Comparison of ENCODE assay signal across 8 mouse cellular contexts in the genomic region with DNA sequence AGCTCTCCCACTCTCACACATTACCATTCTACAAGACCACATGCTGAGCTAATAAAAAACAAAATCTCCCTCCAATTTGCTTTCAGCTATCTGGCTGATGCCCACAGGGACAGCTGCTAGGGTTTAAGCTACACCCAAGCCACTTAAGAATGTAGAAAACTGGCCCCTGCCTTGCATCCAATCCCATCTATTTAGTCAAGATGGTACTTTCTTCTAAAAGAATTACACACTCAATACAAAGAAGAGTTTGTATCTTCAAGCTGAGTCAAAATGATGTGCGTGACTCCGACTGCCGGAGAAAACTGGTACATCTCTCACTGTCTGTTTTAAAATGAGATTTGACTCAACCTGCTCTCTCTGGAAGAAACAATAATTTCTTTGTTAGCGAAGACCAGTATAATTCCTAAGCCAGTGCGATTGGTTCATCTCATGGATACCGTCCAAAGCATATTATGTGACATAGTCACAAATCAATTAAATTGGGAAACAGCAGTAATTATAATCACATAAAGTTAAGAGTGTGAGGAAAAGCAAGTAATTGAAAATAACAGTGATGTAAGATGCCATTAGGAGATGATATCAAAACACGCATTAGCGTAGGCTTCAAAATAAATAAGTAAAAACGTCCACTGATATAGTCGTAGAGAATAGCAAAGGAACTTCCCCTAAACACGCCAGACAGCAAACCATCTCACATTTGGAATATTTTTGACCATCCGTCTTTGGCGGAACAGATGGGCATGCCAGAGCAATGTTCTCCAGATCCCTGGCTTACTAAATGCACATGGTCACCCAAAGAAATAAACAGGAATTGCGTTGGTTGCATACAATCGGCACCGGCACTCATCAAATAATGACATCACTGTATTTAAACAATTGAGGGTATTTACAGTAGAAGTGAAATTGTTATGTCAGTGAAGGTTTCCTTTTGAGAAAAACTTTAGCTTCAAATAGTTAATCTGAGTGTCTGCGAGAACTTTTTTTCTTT. TPM values are rescaled to one million over a fixed set of nuclear protein-coding genes. Genes with fewer than 3 reads are reported as not detected.
DNase-seq lines count a peak whose midpoint lies in the region; ATAC-seq and TF ChIP-seq lines count a peak whose summit lies in the region.

No protein-coding gene starts in this region.

- WGBS in hindbrain, embryonic 14.5 days: 39% methylated on average over 17 of the region's 17 CpGs
- 49% methylated on average over 17 of the region's 17 CpGs for WGBS in midbrain, embryonic 10.5 days

- H3K4me2 ChIP-seq in hindbrain, embryonic 14.5 days (replicated peaks): peak overlapping the region; percentile 86

- H3K4me3 ChIP-seq in erythroblast, embryonic 14.5 days (replicated peaks): peak overlapping the region; percentile 62
- peak overlapping the region; percentile 68 for H3K4me3 ChIP-seq in hindbrain, embryonic 14.5 days (replicated peaks; ENCODE audit: low read length)
- H3K4me3 ChIP-seq in midbrain, embryonic 10.5 days: peak overlapping the region; percentile 75

- no peak for ATAC-seq in erythroblast, adult 5-6 weeks (replicated peaks; ENCODE audit: low FRiP score, poor library complexity, severe bottlenecking)
- ATAC-seq in hindbrain, embryonic 14.5 days (ENCODE audit: low FRiP score): no peak
- no peak for ATAC-seq in CD4-positive, CD25-positive, alpha-beta regulatory T cell, adult 4 months

- H3K9ac ChIP-seq in hindbrain, embryonic 14.5 days: peak overlapping the region; percentile 66

- peak; percentile 23 for DNase-seq in brain, embryonic 14.5 days (ENCODE audit: low read depth)
- DNase-seq in hindbrain, embryonic 14.5 days (ENCODE audit: low spot score): no peak
- no peak for DNase-seq in midbrain, embryonic 10.5 days (ENCODE audit: low spot score)
- no peak for DNase-seq in cerebellum, adult 11 months
- DNase-seq in cerebellum, adult 11-12 months: no peak

- H3K27me3 ChIP-seq in erythroblast, embryonic 14.5 days (ENCODE audit: control insufficient read depth): peaks cover 20% of the 10 kb centered on the region
- H3K27me3 ChIP-seq in hindbrain, embryonic 14.5 days (ENCODE audit: control insufficient read depth, insufficient read depth, low read length): no peaks in the 10 kb centered on the region
- H3K27me3 ChIP-seq in midbrain, embryonic 10.5 days (ENCODE audit: low read depth, poor library complexity, severe bottlenecking): no peaks in the 10 kb centered on the region

- no peaks in the 10 kb centered on the region for H3K36me3 ChIP-seq in erythroblast, embryonic 14.5 days (ENCODE audit: control insufficient read depth)
- H3K36me3 ChIP-seq in hindbrain, embryonic 14.5 days (replicated peaks; ENCODE audit: control insufficient read depth, insufficient read depth): no peaks in the 10 kb centered on the region
- no peaks in the 10 kb centered on the region for H3K36me3 ChIP-seq in midbrain, embryonic 10.5 days

- TF ChIP-seq POLR2A in brain, embryonic 14.5 days (IDR thresholded peaks at IDR 0.05; ENCODE audit: borderline replicate concordance, extremely low read depth, insufficient read depth, insufficient read length, poor library complexity, severe bottlenecking): no peak

- no peak overlapping the region; the same call in 1 of the 2 replicates for H3K27ac ChIP-seq in hindbrain, embryonic 14.5 days
- H3K27ac ChIP-seq in midbrain, embryonic 10.5 days (replicated peaks): no peak overlapping the region

- H3K4me1 ChIP-seq in erythroblast, embryonic 14.5 days (ENCODE audit: control insufficient read depth): peaks cover 14% of the 10 kb centered on the region
- peaks cover 17% of the 10 kb centered on the region; the same call in 1 of the 2 replicates for H3K4me1 ChIP-seq in hindbrain, embryonic 14.5 days (replicated peaks; ENCODE audit: control insufficient read depth, insufficient read depth, low read length)
- peaks cover 33% of the 10 kb centered on the region for H3K4me1 ChIP-seq in midbrain, embryonic 10.5 days

- no peak for TF ChIP-seq CTCF in brain, embryonic 14.5 days (IDR thresholded peaks at IDR 0.05; ENCODE audit: borderline replicate concordance, extremely low read depth, insufficient read depth, insufficient read length)

- no peaks in the 10 kb centered on the region for H3K9me3 ChIP-seq in erythroblast, embryonic 14.5 days (ENCODE audit: control insufficient read depth, low read length)
- no peaks in the 10 kb centered on the region for H3K9me3 ChIP-seq in hindbrain, embryonic 14.5 days (ENCODE audit: control insufficient read depth, low read length)
- no peaks in the 10 kb centered on the region for H3K9me3 ChIP-seq in midbrain, embryonic 10.5 days (replicated peaks)

RNA-seq across cellular contexts. Expression of a gene that starts 1.0 kb away (rescaled TPM):
- not detected in 2 replicates for polyA plus RNA-seq in erythroblast, embryonic 14.5 days (2012)
- total RNA-seq in erythroblast, adult 5-6 weeks (2015; ENCODE audit: low replicate concordance): not detected in 2 replicates
- total RNA-seq in erythroblast, adult 5-6 weeks (2017; ENCODE audit: low replicate concordance): not detected in 2 replicates
- polyA plus RNA-seq in brain, embryonic 14.5 days (2012; rRNA removed): 4.8 and 9.4 TPM in 2 replicates
- 10.7 and 12.2 TPM in 2 replicates for polyA plus RNA-seq in hindbrain, embryonic 14.5 days (2014; fragmentation: Nextera tagmentation; extraction: Ambion mirVana)
- polyA plus RNA-seq in midbrain, embryonic 10.5 days (2016; fragmentation: Nextera tagmentation; extraction: Ambion mirVana): 24.9 and 26.3 TPM in 2 replicates
- polyA plus RNA-seq in CD4-positive, CD25-positive, alpha-beta regulatory T cell, adult 4 months (2017; shearing (Covaris generic)): not detected
